Mouse (Mus musculus): ENCODE measurements at regions not wholly inside any gene's neighbourhood (a gene's known extent, or its start where the extent isn't known, plus 50 kb on each side); places are given as distances from the start of the nearest gene placed in this dataset.

DNA sequence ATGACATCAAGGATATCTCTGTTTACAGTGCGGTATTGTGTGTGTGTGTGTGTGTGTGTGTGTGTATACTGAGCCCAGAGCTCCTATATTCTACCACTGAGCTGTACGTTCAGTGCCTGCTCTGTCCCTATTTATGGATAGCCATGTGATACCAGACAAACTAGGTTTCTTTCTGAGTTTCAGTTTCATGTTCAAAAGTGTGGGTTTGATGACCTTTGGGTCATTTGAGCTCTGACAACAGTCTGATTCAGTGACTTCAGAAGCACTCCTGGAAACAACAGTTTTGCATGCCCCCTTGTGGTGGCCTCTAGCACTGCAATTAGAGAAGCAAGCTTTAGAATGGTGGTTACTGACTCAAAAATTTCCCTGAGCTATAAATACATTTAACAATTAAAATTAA is 50.9 kb upstream of the Tent2 start:
- 0 out of 2 replicates have a peak, but pooled peaks have one; percentile 49 for ATAC-seq (ENCODE audit: low FRiP score)
- H3K4me3 ChIP-seq (replicated peaks): no peak overlapping the region
- H3K9me3 ChIP-seq: no peaks in the 10 kb centered on the region
- H3K27ac ChIP-seq: no peak overlapping the region
- H3K9ac ChIP-seq: no peak overlapping the region
- no peaks in the 10 kb centered on the region for H3K27me3 ChIP-seq
- no peaks in the 10 kb centered on the region for H3K36me3 ChIP-seq (replicated peaks)
- 93% methylated on average over 2 of the region's 2 CpGs for WGBS
- no peak overlapping the region for H3K4me2 ChIP-seq
- H3K4me1 ChIP-seq: no peaks in the 10 kb centered on the region

DNA sequence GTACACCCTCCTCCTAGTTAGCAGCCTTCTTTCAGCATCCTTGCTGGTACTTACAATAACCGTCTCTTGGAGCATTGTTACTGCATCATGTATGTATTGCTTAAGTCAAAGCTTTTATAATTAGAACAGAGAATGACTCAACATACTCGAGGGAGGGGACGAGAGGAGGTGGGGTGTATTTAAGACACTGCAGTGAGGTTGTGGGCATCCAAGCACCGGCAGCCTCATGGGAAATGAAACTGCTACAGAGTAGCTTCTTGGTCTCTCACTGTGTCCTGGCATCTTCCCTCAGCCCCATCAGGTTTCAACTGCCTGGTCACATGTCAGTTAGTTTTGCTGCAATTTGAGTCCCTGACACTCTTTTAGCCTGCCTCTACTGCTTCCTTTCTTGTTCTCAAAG is 50.7 kb upstream of the Homer1 start:
- WGBS: 87% methylated on average over 4 of the region's 4 CpGs

More for the DNA sequence above, 50.7 kb upstream of the Homer1 start:
- no peak overlapping the region for H3K4me3 ChIP-seq (replicated peaks)
- H3K27ac ChIP-seq: no peak overlapping the region
- H3K4me2 ChIP-seq: no peak overlapping the region
- H3K4me1 ChIP-seq: peaks cover 4% of the 10 kb centered on the region; the same call in 1 of the 2 replicates
- H3K9me3 ChIP-seq: no peaks in the 10 kb centered on the region
- no peaks in the 10 kb centered on the region for H3K36me3 ChIP-seq (replicated peaks)
- no peak overlapping the region for H3K9ac ChIP-seq
- H3K27me3 ChIP-seq: no peaks in the 10 kb centered on the region
- no peak for ATAC-seq (ENCODE audit: low FRiP score)

Data from forebrain, embryonic 12.5 days (tissue).